Mouse (Mus musculus) hindbrain, embryonic 12.5 days (tissue): ENCODE measurements around the gene Cyyr1. TPM values are rescaled to one million over a fixed set of nuclear protein-coding genes. Genes with fewer than 3 reads are reported as not detected.

Experiments
- ATAC-seq: fragments of 200-750 bp; cut with Nextera tagmentation; 2 replicates; pipeline ENCODE4 v1.8.0; 2017; ENCODE audit warnings: moderate TSS enrichment; ENCODE audit not compliant: low FRiP score
- H3K27ac ChIP-seq: fragments of 300-500 bp; sonication (generic); 2 replicates; pipeline ENCODE4 v1.5.1; 2016; ENCODE audit warnings: mild to moderate bottlenecking
- H3K27me3 ChIP-seq: fragments of 300-500 bp; sonication (generic); 2 replicates; pipeline ENCODE4 v1.6.1; 2016; ENCODE audit warnings: mild to moderate bottlenecking
- H3K36me3 ChIP-seq: fragments of 300-500 bp; sonication (generic); 2 replicates; pipeline ENCODE4 v1.6.1; 2016; ENCODE audit warnings: mild to moderate bottlenecking
- H3K4me1 ChIP-seq: fragments of 300-500 bp; sonication (generic); 2 replicates; pipeline ENCODE4 v1.6.1; 2016
- H3K4me2 ChIP-seq: fragments of 300-500 bp; sonication (generic); replicated peaks from 2 replicates; pipeline ENCODE4 v1.6.1; 2016; ENCODE audit warnings: mild to moderate bottlenecking
- H3K4me3 ChIP-seq: fragments of 300-500 bp; sonication (generic); 2 replicates; pipeline ENCODE4 v1.5.1; 2016; ENCODE audit warnings: mild to moderate bottlenecking
- H3K9ac ChIP-seq: fragments of 300-500 bp; sonication (generic); 2 replicates; pipeline ENCODE4 v1.6.1; 2016; ENCODE audit warnings: mild to moderate bottlenecking, moderate library complexity
- H3K9me3 ChIP-seq: fragments of 300-500 bp; sonication (generic); replicated peaks from 2 replicates; pipeline ENCODE4 v1.6.1; 2016; ENCODE audit warnings: mild to moderate bottlenecking
- WGBS: fragments of 180-500 bp; shearing (Covaris S2); methylation state at CpG from one replicate; pipeline ENCODE4 v1.1.7; 2016; 5-methylcytosine and 5-hydroxymethylcytosine counted together
- polyA plus RNA-seq: library from polyadenylated mRNA; unstranded; fragments of >200 nt; fragmentation: Nextera tagmentation; extraction: Ambion mirVana; gene quantifications from 2 replicates; pipeline ENCODE4 v1.2.1, GENCODE M21; 2016

Cyyr1 gene
- polyA plus RNA-seq, 1 experiment from 2014 or later: 4.5 TPM

- Histone ChIP-seq H3K9me3 (no peaks in the 10 kb centered on the region), H3K27me3 (no peaks in the 10 kb centered on the region), H3K4me2 (no peak overlapping the region), H3K9ac (no peak overlapping the region), H3K27ac (no peak overlapping the region), H3K4me1 (peaks cover 4% of the 10 kb centered on the region; the same call in 1 of the 2 replicates), H3K4me3 (no peak overlapping the region), H3K36me3 (no peaks in the 10 kb centered on the region)
- 47% methylated on average over 12 of the region's 12 CpGs for WGBS
- peak; percentile 69; the same call in 1 of the 2 replicates for ATAC-seq
Observed at GRCm38 (mm10) chr16:85527743-85528620, 25.2 kb downstream of the Cyyr1 start.

- H3K4me1 ChIP-seq: peaks cover 4% of the 10 kb centered on the region; the same call in 1 of the 2 replicates
- no peaks in the 10 kb centered on the region for H3K27me3 ChIP-seq
- no peaks in the 10 kb centered on the region for H3K36me3 ChIP-seq
- no peak for ATAC-seq
- H3K4me3 ChIP-seq: no peak overlapping the region
- H3K9me3 ChIP-seq: no peaks in the 10 kb centered on the region
- no peak overlapping the region for H3K4me2 ChIP-seq
- no peak overlapping the region for H3K9ac ChIP-seq
- H3K27ac ChIP-seq: no peak overlapping the region
- WGBS: 84% methylated on average over 8 of the region's 8 CpGs
Observed at GRCm38 (mm10) chr16:85524589-85524988, 28.6 kb downstream of the Cyyr1 start.

GRCm38 (mm10) chr16:85507264-85507663 lies 45.9 kb downstream of the Cyyr1 start:
- no peak for ATAC-seq
- H3K27ac ChIP-seq: no peak overlapping the region
- H3K4me2 ChIP-seq: no peak overlapping the region
- H3K9ac ChIP-seq: no peak overlapping the region
- H3K36me3 ChIP-seq: no peaks in the 10 kb centered on the region
- H3K9me3 ChIP-seq: no peaks in the 10 kb centered on the region
- H3K4me1 ChIP-seq: no peaks in the 10 kb centered on the region
- WGBS: 89% methylated on average over 6 of the region's 6 CpGs
- H3K4me3 ChIP-seq: no peak overlapping the region
- H3K27me3 ChIP-seq: no peaks in the 10 kb centered on the region

- ATAC-seq: peak; percentile 61
- H3K4me2 ChIP-seq: no peak overlapping the region
- H3K36me3 ChIP-seq: no peaks in the 10 kb centered on the region
- WGBS: 22% methylated on average over 3 of the region's 3 CpGs
- no peak overlapping the region for H3K27ac ChIP-seq
- H3K9ac ChIP-seq: no peak overlapping the region
- no peaks in the 10 kb centered on the region for H3K27me3 ChIP-seq
- no peak overlapping the region for H3K4me3 ChIP-seq
- no peaks in the 10 kb centered on the region for H3K9me3 ChIP-seq
- H3K4me1 ChIP-seq: no peaks in the 10 kb centered on the region
Observed at GRCm38 (mm10) chr16:85505108-85505507, 48.1 kb downstream of the Cyyr1 start.

GRCm38 (mm10) chr16:85503416-85503815 lies 49.8 kb downstream of the Cyyr1 start:
- no peaks in the 10 kb centered on the region for H3K36me3 ChIP-seq
- H3K4me3 ChIP-seq: no peak overlapping the region
- no peak overlapping the region for H3K27ac ChIP-seq
- H3K9me3 ChIP-seq: no peaks in the 10 kb centered on the region
- ATAC-seq: no peak
- no peaks in the 10 kb centered on the region for H3K4me1 ChIP-seq
- H3K9ac ChIP-seq: no peak overlapping the region
- H3K4me2 ChIP-seq: no peak overlapping the region
- WGBS: 72% methylated on average over 5 of the region's 5 CpGs
- no peaks in the 10 kb centered on the region for H3K27me3 ChIP-seq

- Histone ChIP-seq H3K4me3 (no peak overlapping the region), H3K9ac (no peak overlapping the region), H3K4me1 (no peaks in the 10 kb centered on the region), H3K36me3 (no peaks in the 10 kb centered on the region), H3K27me3 (no peaks in the 10 kb centered on the region), H3K27ac (no peak overlapping the region), H3K9me3 (no peaks in the 10 kb centered on the region), H3K4me2 (no peak overlapping the region)
- no peak for ATAC-seq
- 71% methylated on average over 2 of the region's 2 CpGs for WGBS
Observed at GRCm38 (mm10) chr16:85495837-85496236, 57.4 kb downstream of the Cyyr1 start.

- Histone ChIP-seq H3K4me1 (no peaks in the 10 kb centered on the region), H3K9ac (no peak overlapping the region), H3K27me3 (no peaks in the 10 kb centered on the region), H3K9me3 (no peaks in the 10 kb centered on the region), H3K36me3 (no peaks in the 10 kb centered on the region), H3K27ac (no peak overlapping the region), H3K4me2 (no peak overlapping the region), H3K4me3 (no peak overlapping the region)
- 86% methylated on average over 5 of the region's 5 CpGs for WGBS
- no peak for ATAC-seq
Observed at GRCm38 (mm10) chr16:85488105-85488607, 65.0 kb downstream of the Cyyr1 start.

GRCm38 (mm10) chr16:85487266-85487665 lies 65.9 kb downstream of the Cyyr1 start:
- WGBS: 93% methylated on average over 7 of the region's 7 CpGs
- H3K9ac ChIP-seq: no peak overlapping the region
- H3K4me3 ChIP-seq: no peak overlapping the region
- no peak overlapping the region for H3K4me2 ChIP-seq
- no peaks in the 10 kb centered on the region for H3K36me3 ChIP-seq
- H3K4me1 ChIP-seq: no peaks in the 10 kb centered on the region
- no peaks in the 10 kb centered on the region for H3K9me3 ChIP-seq
- no peak for ATAC-seq
- no peaks in the 10 kb centered on the region for H3K27me3 ChIP-seq
- H3K27ac ChIP-seq: no peak overlapping the region

- H3K9me3 ChIP-seq: no peaks in the 10 kb centered on the region
Observed at GRCm38 (mm10) chr16:85484557-85484956, 68.6 kb downstream of the Cyyr1 start.

GRCm38 (mm10) chr16:85474552-85475071 lies 78.6 kb downstream of the Cyyr1 start:
- Histone ChIP-seq H3K27me3 (no peaks in the 10 kb centered on the region), H3K4me3 (no peak overlapping the region), H3K4me2 (no peak overlapping the region), H3K9ac (no peak overlapping the region), H3K27ac (no peak overlapping the region), H3K9me3 (no peaks in the 10 kb centered on the region), H3K4me1 (no peaks in the 10 kb centered on the region), H3K36me3 (no peaks in the 10 kb centered on the region)
- WGBS: 78% methylated on average over 5 of the region's 5 CpGs
- ATAC-seq: no peak

More at GRCm38 (mm10) chr16:85484557-85484956, 68.6 kb downstream of the Cyyr1 start:
- H3K9ac ChIP-seq: no peak overlapping the region
- ATAC-seq: no peak
- H3K27ac ChIP-seq: no peak overlapping the region
- H3K4me1 ChIP-seq: no peaks in the 10 kb centered on the region
- no peaks in the 10 kb centered on the region for H3K36me3 ChIP-seq
- no peak overlapping the region for H3K4me2 ChIP-seq
- no peaks in the 10 kb centered on the region for H3K27me3 ChIP-seq
- H3K4me3 ChIP-seq: no peak overlapping the region
- WGBS: 93% methylated on average over 4 of the region's 4 CpGs

GRCm38 (mm10) chr16:85470057-85470456 lies 83.1 kb downstream of the Cyyr1 start:
- Histone ChIP-seq H3K27ac (no peak overlapping the region), H3K9me3 (no peaks in the 10 kb centered on the region), H3K27me3 (no peaks in the 10 kb centered on the region), H3K4me3 (no peak overlapping the region), H3K36me3 (no peaks in the 10 kb centered on the region), H3K4me2 (no peak overlapping the region), H3K9ac (no peak overlapping the region), H3K4me1 (no peaks in the 10 kb centered on the region)
- ATAC-seq: no peak
- 98% methylated on average over 4 of the region's 4 CpGs for WGBS

- H3K36me3 ChIP-seq: no peaks in the 10 kb centered on the region
- H3K27me3 ChIP-seq: no peaks in the 10 kb centered on the region
- H3K9ac ChIP-seq: no peak overlapping the region
- no peak overlapping the region for H3K4me3 ChIP-seq
- no peak for ATAC-seq
- WGBS: 94% methylated on average over 1 of the region's 1 CpGs
- H3K4me2 ChIP-seq: no peak overlapping the region
- no peaks in the 10 kb centered on the region for H3K9me3 ChIP-seq
- H3K27ac ChIP-seq: no peak overlapping the region
- H3K4me1 ChIP-seq: no peaks in the 10 kb centered on the region
Observed at GRCm38 (mm10) chr16:85455043-85455442, 98.2 kb downstream of the Cyyr1 start.
